Mouse (Mus musculus) embryonic facial prominence, embryonic 14.5 days (tissue): Measurements from ENCODE around the gene Haus2. TPM values are rescaled to one million over a fixed set of nuclear protein-coding genes. Genes with fewer than 3 reads are reported as not detected.
"Not testable (repeated sequence)": the region's sequence is repeated elsewhere in the genome, so short reads cannot be mapped to it uniquely, and the experiment has no call there.

Source experiments
- ATAC-seq: fragments of 200-750 bp; cut with Nextera tagmentation; 2 replicates; pipeline ENCODE4 v1.8.0; 2017; ENCODE audit warnings: low read depth, moderate number of reproducible peaks, moderate TSS enrichment
- DNase-seq: peaks from one replicate; pipeline ENCODE4 v3.0.0-alpha.2; 2015; ENCODE audit warnings: low spot score
- H3K27ac ChIP-seq: fragments of 300-500 bp; sonication (generic); replicated peaks from 2 replicates; pipeline ENCODE4 v1.5.1; 2014; ENCODE audit warnings: low read depth, mild to moderate bottlenecking, low read length, moderate library complexity
- H3K27me3 ChIP-seq: fragments of 300-500 bp; sonication (generic); replicated peaks from 2 replicates; pipeline ENCODE4 v1.6.1; 2014; ENCODE audit warnings: low read length; ENCODE audit not compliant: control insufficient read depth, insufficient read depth
- H3K36me3 ChIP-seq: fragments of 300-500 bp; sonication (generic); 2 replicates; pipeline ENCODE4 v1.6.1; 2014; ENCODE audit warnings: low read length, mixed read lengths; ENCODE audit not compliant: control insufficient read depth, insufficient read depth
- H3K4me1 ChIP-seq: fragments of 300-500 bp; sonication (generic); 2 replicates; pipeline ENCODE4 v1.6.1; 2014; ENCODE audit warnings: antibody characterized with exemption, low read length; ENCODE audit not compliant: control insufficient read depth, insufficient read depth
- H3K4me2 ChIP-seq: fragments of 300-500 bp; sonication (generic); 2 replicates; pipeline ENCODE4 v1.6.1; 2014; ENCODE audit warnings: low read depth, mild to moderate bottlenecking, low read length, moderate library complexity, mixed read lengths
- H3K4me3 ChIP-seq: fragments of 300-500 bp; sonication (generic); 2 replicates; pipeline ENCODE4 v1.5.1; 2014; ENCODE audit warnings: low read depth, mild to moderate bottlenecking, low read length
- H3K9ac ChIP-seq: fragments of 300-500 bp; sonication (generic); 2 replicates; pipeline ENCODE4 v1.6.1; 2014; ENCODE audit warnings: low read depth, mild to moderate bottlenecking, low read length, moderate library complexity, mixed read lengths
- H3K9me3 ChIP-seq: fragments of 300-500 bp; sonication (generic); 2 replicates; pipeline ENCODE4 v1.6.1; 2016; ENCODE audit warnings: low read length; ENCODE audit not compliant: control insufficient read depth
- WGBS: fragments of 180-500 bp; shearing (Covaris S2); extraction: QIAGEN DNeasy Blood & Tissue Kit; methylation state at CpG from one replicate; pipeline ENCODE4 v1.1.7; 2014; 5-methylcytosine and 5-hydroxymethylcytosine counted together
- polyA plus RNA-seq: library from polyadenylated mRNA; unstranded; fragments of >200 nt; fragmentation: Nextera tagmentation; extraction: Ambion mirVana; gene quantifications from 2 replicates; pipeline ENCODE4 v1.2.1, GENCODE M21; 2014

Gene Haus2
- polyA plus RNA-seq, 1 experiment from 2014 or later: 17.7 TPM

- peak overlapping the region; percentile 97 for H3K27ac ChIP-seq
- peak overlapping the region; percentile 85 for H3K4me2 ChIP-seq
- H3K9ac ChIP-seq: peak overlapping the region; percentile 85
- H3K36me3 ChIP-seq: peaks cover 12% of the 10 kb centered on the region
- no peak for DNase-seq
- 0 out of 2 replicates have a peak, but pooled peaks cover 7% of the 10 kb centered on the region for H3K4me1 ChIP-seq
- WGBS: under 1% methylated on average over 18 of the region's 22 CpGs
- ATAC-seq: peak; percentile 54
- no peaks in the 10 kb centered on the region for H3K27me3 ChIP-seq
- H3K9me3 ChIP-seq: no peaks in the 10 kb centered on the region
- peak overlapping the region; percentile 68 for H3K4me3 ChIP-seq
Measured at GRCm38 (mm10) chr2:120567798-120568320, 41.3 kb upstream of the Haus2 start.

GRCm38 (mm10) chr2:120571081-120571480 lies 38.1 kb upstream of the Haus2 start:
- H3K27me3 ChIP-seq: no peaks in the 10 kb centered on the region
- DNase-seq: no peak
- WGBS: 94% methylated on average over 3 of the region's 3 CpGs
- H3K9ac ChIP-seq: no peak overlapping the region
- H3K27ac ChIP-seq: no peak overlapping the region
- H3K4me3 ChIP-seq: no peak overlapping the region
- no peak for ATAC-seq
- no peak overlapping the region for H3K4me2 ChIP-seq
- H3K9me3 ChIP-seq: no peaks in the 10 kb centered on the region
- peaks cover 18% of the 10 kb centered on the region for H3K4me1 ChIP-seq
- peaks cover 13% of the 10 kb centered on the region for H3K36me3 ChIP-seq

GRCm38 (mm10) chr2:120572161-120572560 lies 37.0 kb upstream of the Haus2 start:
- H3K27me3 ChIP-seq, H3K9me3 ChIP-seq, H3K4me3 ChIP-seq, H3K9ac ChIP-seq, ATAC-seq, DNase-seq, H3K4me2 ChIP-seq, H3K27ac ChIP-seq: not testable (repeated sequence)
- WGBS: 88% methylated on average over 3 of the region's 3 CpGs
- Histone ChIP-seq H3K4me1 (peaks cover 18% of the 10 kb centered on the region), H3K36me3 (peaks cover 13% of the 10 kb centered on the region)

- 54% methylated on average over 3 of the region's 3 CpGs for WGBS
- peak overlapping the region; percentile 6; the same call in 1 of the 2 replicates for H3K4me2 ChIP-seq
- ATAC-seq: no peak
Measured at GRCm38 (mm10) chr2:120575121-120575520, 34.1 kb upstream of the Haus2 start.

GRCm38 (mm10) chr2:120575978-120576377 lies 33.2 kb upstream of the Haus2 start:
- DNase-seq (no peak), ATAC-seq (no peak)
- Histone ChIP-seq H3K27me3 (no peaks in the 10 kb centered on the region), H3K9ac (no peak overlapping the region), H3K4me3 (no peak overlapping the region), H3K4me2 (no peak overlapping the region), H3K9me3 (no peaks in the 10 kb centered on the region), H3K36me3 (peaks cover 21% of the 10 kb centered on the region), H3K4me1 (peaks cover 14% of the 10 kb centered on the region), H3K27ac (no peak overlapping the region)
- WGBS: 90% methylated on average over 2 of the region's 2 CpGs

More at GRCm38 (mm10) chr2:120575121-120575520, 34.1 kb upstream of the Haus2 start:
- no peak overlapping the region for H3K9ac ChIP-seq
- H3K4me1 ChIP-seq: peaks cover 14% of the 10 kb centered on the region
- H3K4me3 ChIP-seq: no peak overlapping the region
- H3K36me3 ChIP-seq: peaks cover 21% of the 10 kb centered on the region
- H3K27ac ChIP-seq: no peak overlapping the region
- DNase-seq: peak; percentile 57
- H3K9me3 ChIP-seq: no peaks in the 10 kb centered on the region
- H3K27me3 ChIP-seq: no peaks in the 10 kb centered on the region

- H3K27ac ChIP-seq: no peak overlapping the region
- no peaks in the 10 kb centered on the region for H3K27me3 ChIP-seq
- no peak overlapping the region for H3K4me2 ChIP-seq
- peaks cover 14% of the 10 kb centered on the region for H3K4me1 ChIP-seq
- peaks cover 9% of the 10 kb centered on the region for H3K36me3 ChIP-seq
- no peak overlapping the region for H3K9ac ChIP-seq
- H3K9me3 ChIP-seq: no peaks in the 10 kb centered on the region
- DNase-seq: no peak
- 78% methylated on average over 4 of the region's 4 CpGs for WGBS
- no peak for ATAC-seq
- H3K4me3 ChIP-seq: no peak overlapping the region
Measured at GRCm38 (mm10) chr2:120577799-120578198, 31.4 kb upstream of the Haus2 start.

- H3K27ac ChIP-seq: no peak overlapping the region
- peaks cover 8% of the 10 kb centered on the region; the same call in 1 of the 2 replicates for H3K36me3 ChIP-seq
- no peak for DNase-seq
- no peak overlapping the region for H3K9ac ChIP-seq
- ATAC-seq: no peak
- no peak overlapping the region for H3K4me2 ChIP-seq
- no peak overlapping the region for H3K4me3 ChIP-seq
- peaks cover 14% of the 10 kb centered on the region for H3K4me1 ChIP-seq
- 73% methylated on average over 5 of the region's 5 CpGs for WGBS
- no peaks in the 10 kb centered on the region for H3K27me3 ChIP-seq
- no peaks in the 10 kb centered on the region for H3K9me3 ChIP-seq
Measured at GRCm38 (mm10) chr2:120578286-120578685, 30.9 kb upstream of the Haus2 start.

GRCm38 (mm10) chr2:120589759-120590158 lies 19.4 kb upstream of the Haus2 start:
- H3K27ac ChIP-seq: no peak overlapping the region
- WGBS: 79% methylated on average over 5 of the region's 5 CpGs
- H3K9me3 ChIP-seq: no peaks in the 10 kb centered on the region
- peaks cover 82% of the 10 kb centered on the region for H3K36me3 ChIP-seq
- no peak for ATAC-seq
- H3K9ac ChIP-seq: no peak overlapping the region
- H3K4me1 ChIP-seq: no peaks in the 10 kb centered on the region
- no peak overlapping the region for H3K4me3 ChIP-seq
- no peaks in the 10 kb centered on the region for H3K27me3 ChIP-seq
- DNase-seq: no peak
- no peak overlapping the region for H3K4me2 ChIP-seq

- H3K36me3 ChIP-seq: peaks cover 82% of the 10 kb centered on the region
Measured at GRCm38 (mm10) chr2:120592227-120592626, 17.0 kb upstream of the Haus2 start.

More at GRCm38 (mm10) chr2:120592227-120592626, 17.0 kb upstream of the Haus2 start:
- ATAC-seq: no peak
- Histone ChIP-seq H3K4me3 (no peak overlapping the region), H3K4me2 (no peak overlapping the region), H3K4me1 (no peaks in the 10 kb centered on the region), H3K27ac (no peak overlapping the region), H3K9ac (no peak overlapping the region), H3K27me3 (no peaks in the 10 kb centered on the region), H3K9me3 (no peaks in the 10 kb centered on the region)
- WGBS: 84% methylated on average over 1 of the region's 1 CpGs
- DNase-seq: no peak
